In genomic region chr5:139908243-139908810, GRCm38 (mm10) we compare ENCODE assay signal across 8 mouse cellular contexts. TPM values are rescaled to one million over a fixed set of nuclear protein-coding genes. Genes with fewer than 3 reads are reported as not detected.
DNase-seq lines count a peak whose midpoint lies in the region; ATAC-seq and TF ChIP-seq lines count a peak whose summit lies in the region.

No protein-coding gene starts in this region.

- no peak for TF ChIP-seq CTCF in Patski (IDR thresholded peaks at IDR 0.05)
- TF ChIP-seq CTCF in kidney, postnatal 0 days (IDR thresholded peaks at IDR 0.05; ENCODE audit: low read depth), result no peak

- POLR2A ChIA-PET in Patski (lab: Charles Lee), result interaction anchor here (1.2 to 2.0 kb wide), 3 partner anchors 22 to 43 kb away, joined by 3 to 17 read pairs (median 5); no protein-coding TSS in a partner anchor

- 1% methylated on average over 74 of the region's 78 CpGs for WGBS in heart, embryonic 10.5 days
- WGBS in forebrain, embryonic 12.5 days, result under 1% methylated on average over 71 of the region's 78 CpGs
- under 1% methylated on average over 73 of the region's 78 CpGs for WGBS in kidney, postnatal 0 days
- under 1% methylated on average over 57 of the region's 78 CpGs for whole genome bisulfite sequencing in midbrain, embryonic 13.5 days

- H3K4me1 ChIP-seq in heart, embryonic 10.5 days, result peaks cover 59% of the 10 kb centered on the region
- peaks cover 62% of the 10 kb centered on the region for H3K4me1 ChIP-seq in forebrain, embryonic 12.5 days
- peaks cover 32% of the 10 kb centered on the region for H3K4me1 ChIP-seq in kidney, postnatal 0 days (replicated peaks; ENCODE audit: insufficient read depth, low read length)
- peaks cover 62% of the 10 kb centered on the region for H3K4me1 ChIP-seq in midbrain, embryonic 13.5 days (replicated peaks)

- H3K36me3 ChIP-seq in heart, embryonic 10.5 days, result no peaks in the 10 kb centered on the region
- no peaks in the 10 kb centered on the region for H3K36me3 ChIP-seq in forebrain, embryonic 12.5 days (replicated peaks)
- no peaks in the 10 kb centered on the region for H3K36me3 ChIP-seq in kidney, postnatal 0 days (ENCODE audit: insufficient read depth, low read length)
- H3K36me3 ChIP-seq in midbrain, embryonic 13.5 days, result no peaks in the 10 kb centered on the region

- peak overlapping the region; percentile 92 for H3K4me2 ChIP-seq in forebrain, embryonic 12.5 days
- peak overlapping the region; percentile 99 for H3K4me2 ChIP-seq in kidney, postnatal 0 days (ENCODE audit: low read length)
- peak overlapping the region; percentile 91 for H3K4me2 ChIP-seq in midbrain, embryonic 13.5 days (replicated peaks)

- H3K9ac ChIP-seq in forebrain, embryonic 12.5 days, result peak overlapping the region; percentile 77
- H3K9ac ChIP-seq in kidney, postnatal 0 days (ENCODE audit: low read depth, low read length), result peak overlapping the region; percentile 55
- peak overlapping the region; percentile 80 for H3K9ac ChIP-seq in midbrain, embryonic 13.5 days (replicated peaks)

- DNase-seq in heart, embryonic 10.5 days (ENCODE audit: low spot score), result no peak
- DNase-seq in heart, postnatal 25 days (ENCODE audit: low spot score), result no peak
- DNase-seq in Patski (ENCODE audit: low read depth, low spot score), result no peak
- DNase-seq in kidney, postnatal 0 days (ENCODE audit: low spot score), result no peak
- no peak for DNase-seq in layer of hippocampus, adult 9-11 months
- DNase-seq in adipocyte (ENCODE audit: low spot score), result no peak

- peak overlapping the region; percentile 74 for H3K27ac ChIP-seq in heart, embryonic 10.5 days
- no peak overlapping the region; the same call in 1 of the 2 replicates for H3K27ac ChIP-seq in forebrain, embryonic 12.5 days
- no peak overlapping the region for H3K27ac ChIP-seq in kidney, postnatal 0 days
- H3K27ac ChIP-seq in midbrain, embryonic 13.5 days, result 0 out of 2 replicates have a peak overlapping the region, but pooled peaks have one; percentile 16

- in situ Hi-C loops in Patski (cut with MboI; ENCODE audit: low pct_unique_long_range_greater_than_20kb), result loop anchor here (5.0 kb wide), 2 partner anchors 59 to 124 kb away; no protein-coding TSS in a partner anchor

- H3K27me3 ChIP-seq in heart, embryonic 10.5 days (ENCODE audit: insufficient read depth, poor library complexity, severe bottlenecking), result peaks cover 92% of the 10 kb centered on the region
- H3K27me3 ChIP-seq in Patski, result no peaks in the 10 kb centered on the region
- H3K27me3 ChIP-seq in forebrain, embryonic 12.5 days, result peaks cover 92% of the 10 kb centered on the region
- peaks cover 66% of the 10 kb centered on the region for H3K27me3 ChIP-seq in kidney, postnatal 0 days (ENCODE audit: insufficient read depth, low read length)
- peaks cover 79% of the 10 kb centered on the region for H3K27me3 ChIP-seq in midbrain, embryonic 13.5 days

- peak; percentile 7 for ATAC-seq in Patski
- ATAC-seq in forebrain, embryonic 12.5 days (ENCODE audit: low FRiP score), result peak; percentile 42
- no peak for ATAC-seq in kidney, postnatal 0 days (replicated peaks; ENCODE audit: low FRiP score, low read depth)
- peak; percentile 24; the same call in 1 of the 2 replicates for ATAC-seq in midbrain, embryonic 13.5 days

- H3K9me3 ChIP-seq in heart, embryonic 10.5 days, result no peaks in the 10 kb centered on the region
- no peaks in the 10 kb centered on the region for H3K9me3 ChIP-seq in forebrain, embryonic 12.5 days
- no peaks in the 10 kb centered on the region for H3K9me3 ChIP-seq in kidney, postnatal 0 days (replicated peaks; ENCODE audit: low read length)
- H3K9me3 ChIP-seq in midbrain, embryonic 13.5 days, result no peaks in the 10 kb centered on the region

- CTCF ChIA-PET in Patski (lab: Charles Lee), result interaction anchor here (1.2 to 2.2 kb wide), 2 partner anchors 25 to 33 kb away, joined by 3 to 16 read pairs; no protein-coding TSS in a partner anchor

- intact Hi-C loops in heart, postnatal 25 days (cut with DNase I), result loop anchor here (5.0 kb wide), 1 partner anchor 384 kb away; no protein-coding TSS in a partner anchor

- peak overlapping the region; percentile 75 for H3K4me3 ChIP-seq in heart, embryonic 10.5 days
- peak overlapping the region; percentile 68 for H3K4me3 ChIP-seq in forebrain, embryonic 12.5 days (replicated peaks)
- H3K4me3 ChIP-seq in kidney, postnatal 0 days (replicated peaks; ENCODE audit: low read depth, low read length), result peak overlapping the region; percentile 61
- peak overlapping the region; percentile 68 for H3K4me3 ChIP-seq in midbrain, embryonic 13.5 days (replicated peaks)

RNA-seq across cellular contexts. Expression of gene Elfn1, which starts 0.6 kb away (rescaled TPM):
- polyA plus RNA-seq in heart, embryonic 10.5 days (2016; fragmentation: Nextera tagmentation; extraction: Ambion mirVana), result 0.73 TPM in 1 of 2 replicates, not detected in the other
- total RNA-seq in heart, postnatal 25 days (2021), result under 1 TPM; 0.13 to 0.14 TPM
- 51.0 TPM for polyA plus RNA-seq in Patski (2021)
- 0.81 and 0.88 TPM in 2 replicates for polyA plus RNA-seq in forebrain, embryonic 12.5 days (2016; fragmentation: Nextera tagmentation; extraction: Ambion mirVana)
- polyA plus RNA-seq in kidney, postnatal 0 days (2015; fragmentation: Nextera tagmentation; extraction: Ambion mirVana), result 0.22 and 0.33 TPM in 2 replicates
- polyA plus RNA-seq in midbrain, embryonic 13.5 days (2015; fragmentation: Nextera tagmentation; extraction: Ambion mirVana), result 0.80 and 1.1 TPM in 2 replicates

Comparison
In these comparisons a context has a peak if more than half of its experiments do, and no peak if none do; other contexts are left out.
1. H3K27ac ChIP-seq: peak in heart, embryonic 10.5 days (single experiment) and midbrain, embryonic 13.5 days (single experiment); none in forebrain, embryonic 12.5 days (single experiment) and kidney, postnatal 0 days (single experiment).
2. RNA of gene Elfn1, which starts 0.6 kb away (polyA plus RNA-seq): 51.0 TPM in Patski (single experiment); 0.80 to 1.1 TPM in midbrain, embryonic 13.5 days, 0.81 to 0.88 TPM in forebrain, embryonic 12.5 days, 0.73 TPM in heart, embryonic 10.5 days and 0.22 to 0.33 TPM in kidney, postnatal 0 days; every median in the first group is over 10 times any median in the second.
3. Peak in every context shown above with its lines, with median percentiles within 50 percentile points of each other: H3K4me3 ChIP-seq, H3K4me2 ChIP-seq and H3K9ac ChIP-seq.